Mouse (Mus musculus): Measurements from ENCODE around the gene Galnt7.

DNA sequence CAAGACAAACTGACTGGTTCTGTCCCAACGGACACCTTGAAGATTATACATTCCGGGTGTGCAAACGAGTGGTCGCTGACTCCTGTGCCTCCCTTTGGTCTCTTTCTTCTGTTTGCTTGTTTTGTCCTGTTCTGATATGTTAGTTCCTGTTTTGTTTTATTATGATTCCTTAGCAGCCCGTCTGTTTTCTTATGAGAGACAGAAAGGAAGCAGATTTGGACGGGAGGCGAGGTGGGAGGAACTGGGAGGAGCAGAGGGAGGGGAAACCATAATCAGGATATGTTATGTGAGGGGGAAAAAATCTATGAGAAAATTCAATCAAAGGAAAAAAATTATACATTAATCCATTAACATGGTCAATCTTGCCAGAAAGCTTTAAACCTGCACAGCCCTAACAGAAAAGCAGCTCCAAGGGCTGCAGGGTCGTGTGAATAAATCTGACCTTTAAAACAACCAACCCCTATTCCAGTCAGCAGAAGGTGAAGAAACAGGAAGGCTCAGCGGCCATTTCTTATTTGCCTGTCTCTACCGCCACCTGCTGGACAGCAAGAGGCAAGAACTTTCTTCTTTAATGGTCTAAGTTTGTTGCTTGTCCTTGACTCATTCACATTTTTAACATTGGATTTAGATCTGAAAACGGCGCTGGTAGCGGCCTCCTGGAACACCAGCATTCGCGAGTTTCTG lies 122.0 kb downstream of the Galnt7 start:
- TF ChIP-seq ELF1 (IDR thresholded peaks at IDR 0.05; ENCODE audit: low read depth, low read length) (peak; percentile 33; the same call in 1 of the 2 replicates), CTCF (conservative IDR thresholded peaks at IDR 0.05 in 1 of 2, IDR thresholded peaks at IDR 0.05 in 1 of 2; ENCODE audit: low read depth in 2 of 2, low read length in 2 of 2) (peak; percentile 69 to 91), POLR2A (IDR thresholded peaks at IDR 0.05; ENCODE audit: low read depth, low read length) (no peak), MAX (IDR thresholded peaks at IDR 0.05; ENCODE audit: low read length) (no peak), EP300 (IDR thresholded peaks at IDR 0.05; ENCODE audit: low read length) (no peak), MAZ (IDR thresholded peaks at IDR 0.05; ENCODE audit: low read depth, low read length) (no peak), ZNF384 (IDR thresholded peaks at IDR 0.05; ENCODE audit: low read depth, low read length) (no peak), HCFC1 (IDR thresholded peaks at IDR 0.05; ENCODE audit: low read depth, low read length) (0 out of 2 replicates have a peak, but pooled peaks have one; percentile 17), NELFE (IDR thresholded peaks at IDR 0.05; ENCODE audit: low read depth, low read length) (no peak), MEF2A (IDR thresholded peaks at IDR 0.05; ENCODE audit: borderline replicate concordance, low read depth, low read length) (no peak), SMC3 (IDR thresholded peaks at IDR 0.05; ENCODE audit: low read depth, low read length) (peak; percentile 93)

Measured in CH12.LX (cell line).